Mouse (Mus musculus) G1E (cell line): ENCODE results near the gene Zfp872.

Experiments used
- CTCF ChIP-seq: IDR thresholded peaks from 2 replicates; pipeline ENCODE4 v1.5.1; 2012; ENCODE audit warnings: low read depth, low read length, inconsistent platforms, mixed read lengths
- GATA1 ChIP-seq: IDR thresholded peaks from 2 replicates; pipeline ENCODE4 v1.6.1; 2012; ENCODE audit warnings: borderline replicate concordance, low read length, inconsistent platforms, mixed read lengths
- GATA2 ChIP-seq: IDR thresholded peaks from 2 replicates; pipeline ENCODE4 v1.6.1; 2012; ENCODE audit warnings: low read depth, low read length, inconsistent platforms, borderline replicate concordance
- TAL1 ChIP-seq: conservative IDR thresholded peaks from 2 replicates; pipeline ENCODE4 v1.6.1; 2012; ENCODE audit warnings: low read depth, low read length, inconsistent platforms, mixed read lengths

DNA sequence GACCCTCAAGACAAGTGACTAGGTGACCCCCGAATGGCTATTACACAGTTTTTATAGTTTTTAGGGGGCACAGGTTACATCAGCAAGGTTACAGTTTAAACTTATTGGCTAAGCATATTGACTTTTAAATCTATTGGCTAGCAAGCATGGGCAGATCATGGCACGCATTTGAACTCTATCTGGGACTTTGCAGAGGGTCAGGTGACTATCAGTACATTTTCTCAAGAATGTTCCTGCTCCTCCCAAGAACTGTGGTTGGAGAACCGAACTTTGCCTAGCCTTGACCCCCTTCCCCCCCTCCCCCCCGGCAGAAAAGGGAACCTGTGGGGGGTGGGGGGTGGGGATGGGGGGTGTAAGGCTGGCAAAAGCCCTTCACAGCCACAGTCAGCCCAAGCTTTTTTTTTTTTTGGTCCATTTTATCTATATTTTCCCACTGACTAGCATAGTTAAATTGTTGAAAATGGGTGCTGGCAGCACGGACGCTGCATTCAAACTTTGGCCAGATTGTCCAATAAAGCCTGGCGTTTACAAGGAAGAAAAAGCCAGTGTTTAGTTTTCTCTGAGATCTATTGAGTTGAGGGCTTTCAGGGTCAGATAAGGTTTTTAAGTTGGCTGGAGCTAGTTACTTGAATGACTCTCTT, 41.6 kb downstream of the Zfp872 start:
- TF ChIP-seq GATA1: no peak
- no peak for TF ChIP-seq CTCF
- no peak for TF ChIP-seq TAL1
- no peak for TF ChIP-seq GATA2
